Mouse (Mus musculus): Measurements from ENCODE around the gene Mup6.
"Not testable (repeated sequence)": the region's sequence is repeated elsewhere in the genome, so short reads cannot be mapped to it uniquely, and the experiment has no call there.

Mup6 gene

GRCm38 (mm10) chr4:59963405-59964344 is at the start of gene Mup6:
Gene Mup6 (plus strand): TSS chr4:59964294.
- no peak for DNase-seq (ENCODE audit: low spot score)

DNA sequence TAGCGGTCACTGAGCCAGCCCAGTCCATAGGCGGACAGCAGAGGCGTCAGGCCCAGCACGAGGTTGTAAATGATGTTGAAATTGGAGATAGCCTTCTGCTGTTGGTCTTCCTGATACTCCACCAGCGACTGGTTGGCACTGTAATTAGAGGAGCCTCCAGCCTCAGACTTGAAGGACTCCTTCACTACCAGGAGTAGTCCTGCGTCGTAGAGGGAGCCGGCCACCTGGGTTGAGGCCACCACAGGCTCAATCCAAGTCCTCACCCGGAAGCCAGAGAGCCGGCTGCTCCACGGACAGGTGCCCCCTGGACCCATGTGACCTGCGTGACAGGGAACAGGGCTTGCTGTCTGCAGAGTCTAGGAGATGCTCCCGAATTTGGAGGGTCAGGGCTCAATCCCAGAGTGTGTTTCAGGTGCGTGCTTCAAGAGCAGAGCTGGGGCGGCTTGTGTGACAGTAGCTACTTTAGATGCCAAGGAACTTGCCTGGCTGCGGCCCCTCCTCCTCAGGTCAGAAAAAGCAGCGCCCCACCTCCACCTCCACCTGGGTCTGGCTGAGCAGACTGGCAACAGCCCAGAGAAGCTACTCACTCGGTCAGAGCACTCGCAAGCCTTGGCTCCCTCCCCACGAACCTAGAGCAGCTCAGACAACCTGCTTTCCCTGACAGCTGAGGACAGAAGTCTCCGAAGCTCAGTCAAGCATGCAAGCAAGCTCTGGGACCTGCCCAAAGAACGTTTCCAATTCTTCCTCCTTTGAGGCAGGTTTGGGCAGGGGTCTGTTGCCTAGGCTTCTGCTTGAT is 49.3 kb upstream of the Mup6 start, which contains the start of gene Slc46a2:
TSS of gene Slc46a2 (minus strand) at position 449 of the 796 bp plus-strand sequence.
- DNase-seq (ENCODE audit: low spot score), result no peak

DNA sequence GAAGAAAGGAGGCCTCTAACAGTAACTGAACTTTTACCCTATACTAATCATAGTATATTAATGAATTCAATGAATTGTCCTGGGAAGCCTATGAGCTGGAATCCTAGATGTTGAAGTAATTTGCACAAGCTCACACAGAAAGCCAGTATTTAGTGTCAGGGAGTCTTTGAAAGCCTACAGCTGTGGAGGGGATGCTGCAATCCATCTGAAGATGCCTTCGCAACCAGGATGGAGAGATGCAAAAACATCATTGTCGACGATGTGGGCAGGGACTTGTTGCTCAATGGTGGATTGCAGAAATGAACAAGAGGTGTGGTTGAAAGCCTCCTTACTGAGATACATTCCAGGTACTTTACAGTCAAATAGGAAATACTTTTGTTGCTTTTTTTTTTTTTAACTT is 46.1 kb upstream of the Mup6 start:
- no peak for DNase-seq (ENCODE audit: low spot score)

DNA sequence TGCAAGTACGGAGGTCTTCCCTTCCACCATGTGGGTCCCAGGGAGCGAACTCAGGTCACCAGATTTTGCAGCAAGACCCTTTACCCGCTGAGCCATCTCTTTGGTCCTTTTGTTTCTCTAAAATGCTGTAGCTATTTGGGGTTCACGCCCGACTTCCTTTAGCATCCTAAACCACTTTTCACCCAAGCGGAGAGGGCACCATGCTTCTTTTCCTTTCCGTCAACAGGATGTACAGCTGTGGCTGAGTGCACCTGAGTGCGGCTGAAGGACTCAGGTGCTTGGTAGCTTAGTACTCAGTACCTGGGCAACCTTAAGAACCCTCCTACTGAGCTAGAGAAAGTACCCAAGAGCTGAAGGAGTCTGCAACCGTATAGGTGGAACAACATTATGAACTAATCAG is 39.0 kb upstream of the Mup6 start:
- DNase-seq (ENCODE audit: low spot score), result no peak

DNA sequence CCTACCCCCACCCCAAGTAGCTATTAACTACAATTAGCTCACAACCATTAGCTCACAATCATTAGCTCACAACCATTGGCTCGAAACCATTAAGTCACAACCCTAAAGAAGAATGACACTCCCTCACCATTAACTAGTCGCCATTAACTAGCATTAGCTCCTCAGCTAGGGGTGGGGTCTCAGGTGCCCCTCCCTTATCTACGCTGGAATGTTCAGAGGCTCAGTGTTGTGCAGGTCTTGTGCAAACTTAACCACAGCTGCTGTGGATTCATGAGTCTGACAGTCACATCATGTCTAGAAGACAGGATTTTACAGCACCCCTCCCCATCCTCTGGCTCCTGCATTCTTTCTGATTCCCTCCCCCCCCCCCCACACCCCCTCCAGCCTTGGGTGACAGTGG is 36.4 kb upstream of the Mup6 start:
- no peak for DNase-seq (ENCODE audit: low spot score)

DNA sequence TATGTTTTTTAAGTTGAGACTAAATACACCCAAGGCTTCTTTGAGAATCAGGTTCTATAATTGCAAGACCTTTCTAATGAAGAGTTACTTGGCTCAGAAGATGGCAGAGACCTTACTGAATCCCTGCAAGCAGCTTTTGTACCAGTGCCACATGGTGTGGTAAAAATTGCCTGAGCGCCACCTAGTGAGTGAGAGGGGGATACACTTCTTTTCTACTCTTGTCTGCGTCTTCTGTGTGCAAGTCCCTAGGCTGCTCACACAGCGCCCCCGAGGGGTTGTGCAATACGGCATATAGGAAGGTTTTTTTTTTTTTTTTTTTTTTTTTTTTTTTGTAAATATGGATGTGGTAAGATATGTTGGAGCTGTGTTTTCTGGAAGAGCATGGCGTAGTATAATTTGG is 35.7 kb upstream of the Mup6 start:
- DNase-seq (ENCODE audit: low spot score), result peak; percentile 49

DNA sequence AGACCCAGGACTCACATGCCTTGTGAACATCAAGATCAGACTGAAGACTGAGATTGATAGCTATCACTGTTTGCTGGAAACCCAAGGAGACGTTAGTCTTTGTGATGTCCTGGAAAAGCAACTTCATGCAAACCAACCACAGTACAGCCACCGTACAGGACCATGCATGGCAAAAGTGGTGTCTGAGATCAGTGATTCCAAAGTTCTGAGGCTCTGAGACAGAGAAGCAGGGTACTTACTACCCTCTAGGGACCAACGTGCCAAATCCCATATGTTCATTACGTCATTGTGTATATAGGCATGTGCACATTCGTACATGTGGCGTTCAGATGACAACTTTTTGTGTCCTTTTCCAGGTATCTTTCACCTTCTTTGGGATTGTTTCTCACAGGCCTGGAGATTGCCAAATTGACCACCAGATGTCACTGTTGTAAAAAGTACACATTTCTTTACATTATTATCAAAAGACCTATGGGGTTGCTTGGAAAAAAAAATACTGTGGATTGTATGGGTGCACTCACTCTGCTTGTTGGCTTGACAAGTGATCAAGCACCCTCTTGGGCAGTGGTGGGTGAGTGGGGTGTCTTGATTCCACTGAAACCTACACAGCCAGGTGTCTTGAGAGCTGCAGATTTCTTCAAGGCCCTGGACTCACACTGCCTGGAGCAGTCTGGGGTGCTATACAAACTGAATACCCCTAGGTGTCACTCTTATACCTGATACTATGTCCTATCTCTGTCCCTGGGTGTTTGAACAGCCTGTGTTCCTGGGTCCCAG is 31.4 kb upstream of the Mup6 start:
- no peak for DNase-seq (ENCODE audit: low spot score)

GRCm38 (mm10) chr4:59937543-59937942 is 26.6 kb upstream of the Mup6 start:
- no peak for DNase-seq (ENCODE audit: low spot score)

GRCm38 (mm10) chr4:59960610-59961009 is 3.5 kb upstream of the Mup6 start, which contains the start of gene Mup4:
Gene Mup4 (minus strand): TSS chr4:59960710.
- no peak for DNase-seq (ENCODE audit: low spot score)

- DNase-seq (ENCODE audit: low spot score), result not testable (repeated sequence)
Measured at GRCm38 (mm10) chr4:59997894-59998293, 33.8 kb downstream of the Mup6 start.

DNA sequence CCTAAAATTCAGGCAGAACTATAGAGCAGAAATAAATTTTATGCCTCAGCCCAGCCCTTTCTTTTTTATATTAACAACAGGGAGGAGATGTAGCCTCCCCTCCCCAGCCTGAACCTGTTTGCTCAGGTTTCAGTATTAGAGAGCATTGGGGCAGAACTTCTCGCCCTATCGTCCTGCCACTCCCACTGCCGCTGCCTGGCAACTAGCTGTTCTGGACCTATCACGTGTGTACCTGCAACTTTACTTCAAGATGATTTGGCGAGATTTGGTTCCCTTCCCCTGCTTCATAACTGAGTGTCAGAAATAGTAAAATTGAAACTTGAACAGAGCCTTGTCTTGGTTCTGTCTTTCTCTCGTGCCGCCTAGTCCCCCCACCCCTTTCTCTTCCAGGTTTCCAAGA is 56.0 kb downstream of the Mup6 start:
- not testable (repeated sequence) for DNase-seq (ENCODE audit: low spot score)

GRCm38 (mm10) chr4:60029334-60030111 is 65.4 kb downstream of the Mup6 start:
- not testable (repeated sequence) for DNase-seq (ENCODE audit: low spot score)
